Mouse (Mus musculus) left cerebral cortex, postnatal 14 days (tissue): ENCODE results near the gene Erbin. TPM values are rescaled to one million over a fixed set of nuclear protein-coding genes. Genes with fewer than 3 reads are reported as not detected.

ENCODE experiments used
- DNase-seq, 2 experiments: peaks; one replicate each; pipeline ENCODE4 v3.0.0; 2021 to 2022; ENCODE audit warnings: low spot score in 2 of 2, mixed read lengths in 1 of 2
- intact Hi-C: fragments of 180-260 bp; cut with DNase I; formaldehyde crosslinking; loops from one replicate; pipeline ENCODE4 v1.15.1; 2025
- total RNA-seq, 2 experiments: library from RNA; stranded (reverse); gene quantifications; 2 replicates each; pipeline ENCODE4 v1.2.3; 2021

Gene Erbin
- total RNA-seq, 2 experiments from 2014 or later: 31.5 to 33.5 TPM

GRCm38 (mm10) chr13:103919234-103919955 is 919 bp downstream of the Erbin start:
- DNase-seq: peak in 1 of 2 experiments; percentile 16
- intact Hi-C loops: no loop called here

- intact Hi-C loops: no loop called here
- DNase-seq: no peak
Observed at GRCm38 (mm10) chr13:103918432-103918831, 1.9 kb downstream of the Erbin start.

- no peak for DNase-seq
Observed at GRCm38 (mm10) chr13:103914114-103914736, 6.1 kb downstream of the Erbin start.

GRCm38 (mm10) chr13:103912351-103912750 is 8.0 kb downstream of the Erbin start:
- intact Hi-C loops: no loop called here
- no peak for DNase-seq

More at GRCm38 (mm10) chr13:103914114-103914736, 6.1 kb downstream of the Erbin start:
- intact Hi-C loops: no loop called here

GRCm38 (mm10) chr13:103910598-103910997 is 9.7 kb downstream of the Erbin start:
- intact Hi-C loops: no loop called here
- DNase-seq: no peak

GRCm38 (mm10) chr13:103909894-103910293 is 10.4 kb downstream of the Erbin start:
- intact Hi-C loops: no loop called here
- DNase-seq: no peak

GRCm38 (mm10) chr13:103900015-103900414 is 20.3 kb downstream of the Erbin start:
- intact Hi-C loops: no loop called here
- DNase-seq: no peak

GRCm38 (mm10) chr13:103897606-103898005 is 22.7 kb downstream of the Erbin start:
- intact Hi-C loops: no loop called here
- no peak for DNase-seq

- intact Hi-C loops: no loop called here
- DNase-seq: no peak
Observed at GRCm38 (mm10) chr13:103893065-103893464, 27.2 kb downstream of the Erbin start.

- intact Hi-C loops: no loop called here
- no peak for DNase-seq
Observed at GRCm38 (mm10) chr13:103890038-103890437, 30.3 kb downstream of the Erbin start.

- DNase-seq: no peak
- intact Hi-C loops: no loop called here
Observed at GRCm38 (mm10) chr13:103886503-103886902, 33.8 kb downstream of the Erbin start.

- intact Hi-C loops: no loop called here
- DNase-seq: no peak
Observed at GRCm38 (mm10) chr13:103881200-103881599, 39.1 kb downstream of the Erbin start.

- intact Hi-C loops: no loop called here
- no peak for DNase-seq
Observed at GRCm38 (mm10) chr13:103876743-103877142, 43.6 kb downstream of the Erbin start.

- DNase-seq: no peak
- intact Hi-C loops: no loop called here
Observed at GRCm38 (mm10) chr13:103875823-103876514, 44.3 kb downstream of the Erbin start.

- intact Hi-C loops: no loop called here
- DNase-seq: no peak
Observed at GRCm38 (mm10) chr13:103870786-103871185, 49.5 kb downstream of the Erbin start.

GRCm38 (mm10) chr13:103870117-103870516 is 50.2 kb downstream of the Erbin start:
- intact Hi-C loops: no loop called here
- DNase-seq: no peak

GRCm38 (mm10) chr13:103868875-103869274 is 51.4 kb downstream of the Erbin start:
- intact Hi-C loops: no loop called here
- DNase-seq: no peak

- intact Hi-C loops: no loop called here
- no peak for DNase-seq
Observed at GRCm38 (mm10) chr13:103862041-103862440, 58.3 kb downstream of the Erbin start.

- DNase-seq: no peak
- intact Hi-C loops: loop anchor here (10.0 kb wide), 1 partner anchor 186 kb away; no protein-coding TSS in a partner anchor
Observed at GRCm38 (mm10) chr13:103859041-103859440, 61.3 kb downstream of the Erbin start.

GRCm38 (mm10) chr13:103847614-103848013 is 72.7 kb downstream of the Erbin start:
- intact Hi-C loops: no loop called here

More at GRCm38 (mm10) chr13:103847614-103848013, 72.7 kb downstream of the Erbin start:
- DNase-seq: no peak
